Mouse (Mus musculus) left cerebral cortex, adult 8-10 months (tissue): ENCODE results near the gene Abca1. TPM values are rescaled to one million over a fixed set of nuclear protein-coding genes. Genes with fewer than 3 reads are reported as not detected.
A peak's percentile ranks its signal among the peaks of the same experiment; 100 is the strongest.

Source experiments
- DNase-seq, 2 experiments: peaks; one replicate each; pipeline ENCODE4 v3.0.0; 2022; ENCODE audit warnings: low spot score in 2 of 2
- total RNA-seq, 4 experiments: library from RNA; stranded (reverse); gene quantifications; 2 replicates each; pipeline ENCODE4 v1.2.4; 2022

Abca1 gene
- total RNA-seq, 4 experiments from 2014 or later, result 22.3 to 28.5 (median 23.2) TPM

- peak in 1 of 2 experiments; percentile 24 for DNase-seq
Measured at GRCm38 (mm10) chr4:53121516-53122227, 38.0 kb downstream of the Abca1 start.

GRCm38 (mm10) chr4:53121084-53121483, 38.6 kb downstream of the Abca1 start:
- DNase-seq, result no peak

- no peak for DNase-seq
Measured at GRCm38 (mm10) chr4:53120038-53120685, 39.5 kb downstream of the Abca1 start.

GRCm38 (mm10) chr4:53118643-53119042, 41.1 kb downstream of the Abca1 start:
- DNase-seq, result no peak

- no peak for DNase-seq
Measured at GRCm38 (mm10) chr4:53117610-53118009, 42.1 kb downstream of the Abca1 start.

GRCm38 (mm10) chr4:53117076-53117475, 42.6 kb downstream of the Abca1 start:
- no peak for DNase-seq

GRCm38 (mm10) chr4:53115866-53116265, 43.8 kb downstream of the Abca1 start:
- DNase-seq, result peak in 1 of 2 experiments; percentile 42

GRCm38 (mm10) chr4:53115410-53115809, 44.3 kb downstream of the Abca1 start:
- DNase-seq, result no peak

- no peak for DNase-seq
Measured at GRCm38 (mm10) chr4:53111919-53112355, 47.8 kb downstream of the Abca1 start.

- DNase-seq, result no peak
Measured at GRCm38 (mm10) chr4:53110356-53110755, 49.3 kb downstream of the Abca1 start.

- DNase-seq, result no peak
Measured at GRCm38 (mm10) chr4:53109381-53109928, 50.2 kb downstream of the Abca1 start.

- no peak for DNase-seq
Measured at GRCm38 (mm10) chr4:53108194-53108593, 51.5 kb downstream of the Abca1 start.

GRCm38 (mm10) chr4:53106732-53107131, 53.0 kb downstream of the Abca1 start:
- DNase-seq, result no peak

- no peak for DNase-seq
Measured at GRCm38 (mm10) chr4:53106071-53106470, 53.6 kb downstream of the Abca1 start.

GRCm38 (mm10) chr4:53104634-53105033, 55.1 kb downstream of the Abca1 start:
- DNase-seq, result no peak

GRCm38 (mm10) chr4:53102529-53102928, 57.2 kb downstream of the Abca1 start:
- no peak for DNase-seq

- DNase-seq, result no peak
Measured at GRCm38 (mm10) chr4:53101306-53101705, 58.4 kb downstream of the Abca1 start.

- no peak for DNase-seq
Measured at GRCm38 (mm10) chr4:53100492-53100891, 59.2 kb downstream of the Abca1 start.

GRCm38 (mm10) chr4:53094850-53095249, 64.8 kb downstream of the Abca1 start:
- DNase-seq, result no peak

GRCm38 (mm10) chr4:53094331-53094730, 65.4 kb downstream of the Abca1 start:
- no peak for DNase-seq

GRCm38 (mm10) chr4:53093615-53094014, 66.1 kb downstream of the Abca1 start:
- no peak for DNase-seq

- no peak for DNase-seq
Measured at GRCm38 (mm10) chr4:53089641-53090040, 70.1 kb downstream of the Abca1 start.

GRCm38 (mm10) chr4:53088999-53089398, 70.7 kb downstream of the Abca1 start:
- no peak for DNase-seq
